Mouse (Mus musculus): ENCODE results near the gene Plcb4. TPM values are rescaled to one million over a fixed set of nuclear protein-coding genes. Genes with fewer than 3 reads are reported as not detected.

Gene Plcb4
- total RNA-seq, 2 experiments from 2014 or later: 45.4 to 54.8 TPM

- no peak for DNase-seq (ENCODE audit: low spot score in 2 of 2)
- intact Hi-C loops (cut with DNase I): no loop called here
Measured at GRCm38 (mm10) chr2:135834435-135834834, 175.6 kb downstream of the Plcb4 start.

- no peak for DNase-seq (ENCODE audit: low spot score in 2 of 2)
- intact Hi-C loops (cut with DNase I): no loop called here
Measured at GRCm38 (mm10) chr2:135835911-135836310, 177.1 kb downstream of the Plcb4 start.

GRCm38 (mm10) chr2:135836426-135836825, 177.6 kb downstream of the Plcb4 start:
- no peak for DNase-seq (ENCODE audit: low spot score in 2 of 2)
- intact Hi-C loops (cut with DNase I): no loop called here

GRCm38 (mm10) chr2:135837730-135838129, 178.9 kb downstream of the Plcb4 start:
- intact Hi-C loops (cut with DNase I): no loop called here
- no peak for DNase-seq (ENCODE audit: low spot score in 2 of 2)

GRCm38 (mm10) chr2:135838135-135838534, 179.3 kb downstream of the Plcb4 start:
- intact Hi-C loops (cut with DNase I): no loop called here
- DNase-seq (ENCODE audit: low spot score in 2 of 2): no peak

GRCm38 (mm10) chr2:135838651-135839286, 180.0 kb downstream of the Plcb4 start:
- intact Hi-C loops (cut with DNase I): no loop called here
- DNase-seq (ENCODE audit: low spot score in 2 of 2): peak in 1 of 2 experiments; percentile 40

GRCm38 (mm10) chr2:135843721-135844120, 184.9 kb downstream of the Plcb4 start:
- intact Hi-C loops (cut with DNase I): no loop called here
- DNase-seq (ENCODE audit: low spot score in 2 of 2): no peak

- intact Hi-C loops (cut with DNase I): no loop called here
Measured at GRCm38 (mm10) chr2:135846903-135847302, 188.1 kb downstream of the Plcb4 start.

GRCm38 (mm10) chr2:135847738-135848137, 188.9 kb downstream of the Plcb4 start:
- intact Hi-C loops (cut with DNase I): no loop called here
- DNase-seq (ENCODE audit: low spot score in 2 of 2): no peak

More at GRCm38 (mm10) chr2:135846903-135847302, 188.1 kb downstream of the Plcb4 start:
- no peak for DNase-seq (ENCODE audit: low spot score in 2 of 2)

- no peak for DNase-seq (ENCODE audit: low spot score in 2 of 2)
- intact Hi-C loops (cut with DNase I): no loop called here
Measured at GRCm38 (mm10) chr2:135848169-135848568, 189.4 kb downstream of the Plcb4 start.

- DNase-seq (ENCODE audit: low spot score in 2 of 2): no peak
- intact Hi-C loops (cut with DNase I): no loop called here
Measured at GRCm38 (mm10) chr2:135851964-135852363, 193.2 kb downstream of the Plcb4 start.

GRCm38 (mm10) chr2:135853085-135853484, 194.3 kb downstream of the Plcb4 start:
- DNase-seq (ENCODE audit: low spot score in 2 of 2): no peak
- intact Hi-C loops (cut with DNase I): no loop called here

GRCm38 (mm10) chr2:135854059-135854458, 195.2 kb downstream of the Plcb4 start:
- intact Hi-C loops (cut with DNase I): no loop called here
- DNase-seq (ENCODE audit: low spot score in 2 of 2): no peak

- no peak for DNase-seq (ENCODE audit: low spot score in 2 of 2)
- intact Hi-C loops (cut with DNase I): no loop called here
Measured at GRCm38 (mm10) chr2:135855890-135856490, 197.2 kb downstream of the Plcb4 start.

GRCm38 (mm10) chr2:135856826-135857225, 198.0 kb downstream of the Plcb4 start:
- no peak for DNase-seq (ENCODE audit: low spot score in 2 of 2)
- intact Hi-C loops (cut with DNase I): no loop called here

GRCm38 (mm10) chr2:135861531-135862488, 203.0 kb downstream of the Plcb4 start:
- peak in 1 of 2 experiments; percentile 23 for DNase-seq (ENCODE audit: low spot score in 2 of 2)
- intact Hi-C loops (cut with DNase I): no loop called here

- DNase-seq (ENCODE audit: low spot score in 2 of 2): no peak
- intact Hi-C loops (cut with DNase I): no loop called here
Measured at GRCm38 (mm10) chr2:135862489-135863390, 203.9 kb downstream of the Plcb4 start.

- intact Hi-C loops (cut with DNase I): no loop called here
Measured at GRCm38 (mm10) chr2:135863391-135864076, 204.7 kb downstream of the Plcb4 start.

GRCm38 (mm10) chr2:135866421-135866820, 207.6 kb downstream of the Plcb4 start:
- no peak for DNase-seq (ENCODE audit: low spot score in 2 of 2)
- intact Hi-C loops (cut with DNase I): no loop called here

More at GRCm38 (mm10) chr2:135863391-135864076, 204.7 kb downstream of the Plcb4 start:
- DNase-seq (ENCODE audit: low spot score in 2 of 2): no peak

Measured in left cerebral cortex, postnatal 14 days (tissue).